Mouse (Mus musculus) bone marrow macrophage, adult 2 months (primary cell): Measurements from ENCODE around the gene Abca1.

Experiments
- CTCF ChIP-seq: IDR thresholded peaks from 2 replicates; pipeline ENCODE4 v1.5.1; 2012; ENCODE audit warnings: low read depth, mild to moderate bottlenecking, low read length, moderate library complexity
- POLR2A ChIP-seq: IDR thresholded peaks from 2 replicates; pipeline ENCODE4 v1.6.1; 2012; ENCODE audit warnings: mild to moderate bottlenecking, low read depth, low read length, borderline replicate concordance

GRCm38 (mm10) chr4:53153061-53153460 is 6.6 kb downstream of the Abca1 start:
- no peak for TF ChIP-seq POLR2A
- TF ChIP-seq CTCF: no peak
